Mouse (Mus musculus) erythroblast, embryonic 14.5 days (primary cell): ENCODE results near the gene Mocs1. TPM values are rescaled to one million over a fixed set of nuclear protein-coding genes. Genes with fewer than 3 reads are reported as not detected.

Experiments
- H3K27me3 ChIP-seq: 2 replicates; pipeline ENCODE4 v1.6.1; 2012; ENCODE audit warnings: inconsistent platforms; ENCODE audit not compliant: control insufficient read depth
- H3K36me3 ChIP-seq: 2 replicates; pipeline ENCODE4 v1.6.1; 2012; ENCODE audit warnings: mild to moderate bottlenecking, inconsistent platforms; ENCODE audit not compliant: control insufficient read depth
- H3K4me1 ChIP-seq: 2 replicates; pipeline ENCODE4 v1.6.1; 2012; ENCODE audit warnings: inconsistent platforms; ENCODE audit not compliant: control insufficient read depth
- H3K4me3 ChIP-seq: replicated peaks from 2 replicates; pipeline ENCODE3; 2012; ENCODE audit warnings: moderate library complexity, mild to moderate bottlenecking, inconsistent platforms
- H3K9me3 ChIP-seq: 2 replicates; pipeline ENCODE4 v1.6.1; 2012; ENCODE audit warnings: low read length, inconsistent platforms, mixed read lengths; ENCODE audit not compliant: control insufficient read depth
- GATA1 ChIP-seq: IDR thresholded peaks from 2 replicates; pipeline ENCODE4 v1.6.1; 2012; ENCODE audit warnings: low read length, inconsistent platforms, mixed read lengths
- TAL1 ChIP-seq: IDR thresholded peaks from 3 replicates; pipeline ENCODE4 v1.6.1; 2012; ENCODE audit warnings: low read length, inconsistent platforms, mixed read lengths
- polyA plus RNA-seq: library from polyadenylated mRNA; stranded (reverse); fragments of >175 nt; gene quantifications from 2 replicates; pipeline ENCODE4 v1.2.3, GENCODE M21; 2012

Mocs1 gene
- polyA plus RNA-seq, 1 experiment: 0.95 TPM

- TF ChIP-seq GATA1: no peak
- Histone ChIP-seq H3K4me1 (peaks cover 16% of the 10 kb centered on the region), H3K27me3 (no peaks in the 10 kb centered on the region), H3K36me3 (peaks cover 25% of the 10 kb centered on the region), H3K9me3 (no peaks in the 10 kb centered on the region), H3K4me3 (no peak overlapping the region)
These were observed 30.2 kb downstream of the Mocs1 start for GRCm38 (mm10) chr17:49458386-49458785.

GRCm38 (mm10) chr17:49464884-49465283, 36.7 kb downstream of the Mocs1 start:
- TF ChIP-seq GATA1 (no peak), TAL1 (no peak)
- Histone ChIP-seq H3K9me3 (no peaks in the 10 kb centered on the region), H3K4me3 (no peak overlapping the region), H3K27me3 (no peaks in the 10 kb centered on the region), H3K36me3 (no peaks in the 10 kb centered on the region), H3K4me1 (peaks cover 4% of the 10 kb centered on the region; the same call in 1 of the 2 replicates)

- no peaks in the 10 kb centered on the region for H3K9me3 ChIP-seq
- no peak for TF ChIP-seq GATA1
- TF ChIP-seq TAL1: no peak
- no peaks in the 10 kb centered on the region for H3K27me3 ChIP-seq
- H3K4me3 ChIP-seq: no peak overlapping the region
- H3K4me1 ChIP-seq: peaks cover 4% of the 10 kb centered on the region; the same call in 1 of the 2 replicates
- H3K36me3 ChIP-seq: no peaks in the 10 kb centered on the region
These were observed 40.1 kb downstream of the Mocs1 start for GRCm38 (mm10) chr17:49468223-49468622.

- Histone ChIP-seq H3K27me3 (no peaks in the 10 kb centered on the region), H3K36me3 (no peaks in the 10 kb centered on the region), H3K4me1 (no peaks in the 10 kb centered on the region), H3K9me3 (no peaks in the 10 kb centered on the region), H3K4me3 (no peak overlapping the region)
- TF ChIP-seq TAL1 (no peak), GATA1 (no peak)
These were observed 44.5 kb downstream of the Mocs1 start for GRCm38 (mm10) chr17:49472626-49473025.

GRCm38 (mm10) chr17:49474051-49474450, 45.9 kb downstream of the Mocs1 start:
- no peaks in the 10 kb centered on the region for H3K27me3 ChIP-seq
- H3K4me1 ChIP-seq: no peaks in the 10 kb centered on the region
- no peaks in the 10 kb centered on the region for H3K36me3 ChIP-seq
- H3K4me3 ChIP-seq: no peak overlapping the region
- no peak for TF ChIP-seq TAL1
- TF ChIP-seq GATA1: no peak
- H3K9me3 ChIP-seq: no peaks in the 10 kb centered on the region

GRCm38 (mm10) chr17:49475174-49475573, 47.0 kb downstream of the Mocs1 start:
- H3K27me3 ChIP-seq: no peaks in the 10 kb centered on the region
- H3K36me3 ChIP-seq: no peaks in the 10 kb centered on the region
- no peaks in the 10 kb centered on the region for H3K4me1 ChIP-seq
- no peak for TF ChIP-seq GATA1
- no peaks in the 10 kb centered on the region for H3K9me3 ChIP-seq
- H3K4me3 ChIP-seq: no peak overlapping the region

GRCm38 (mm10) chr17:49477370-49477769, 49.2 kb downstream of the Mocs1 start:
- Histone ChIP-seq H3K4me1 (no peaks in the 10 kb centered on the region), H3K9me3 (no peaks in the 10 kb centered on the region), H3K27me3 (no peaks in the 10 kb centered on the region)

GRCm38 (mm10) chr17:49481876-49482275, 53.7 kb downstream of the Mocs1 start:
- H3K4me3 ChIP-seq: no peak overlapping the region
- no peaks in the 10 kb centered on the region for H3K9me3 ChIP-seq
- no peaks in the 10 kb centered on the region for H3K4me1 ChIP-seq
- H3K27me3 ChIP-seq: no peaks in the 10 kb centered on the region
- TF ChIP-seq GATA1 (no peak), TAL1 (no peak)
- no peaks in the 10 kb centered on the region for H3K36me3 ChIP-seq

More at GRCm38 (mm10) chr17:49477370-49477769, 49.2 kb downstream of the Mocs1 start:
- Histone ChIP-seq H3K4me3 (no peak overlapping the region), H3K36me3 (no peaks in the 10 kb centered on the region)
- TF ChIP-seq GATA1 (no peak), TAL1 (no peak)

- no peak overlapping the region for H3K4me3 ChIP-seq
- no peaks in the 10 kb centered on the region for H3K9me3 ChIP-seq
- H3K27me3 ChIP-seq: no peaks in the 10 kb centered on the region
- no peak for TF ChIP-seq GATA1
- no peak for TF ChIP-seq TAL1
- no peaks in the 10 kb centered on the region for H3K4me1 ChIP-seq
- no peaks in the 10 kb centered on the region for H3K36me3 ChIP-seq
These were observed 56.3 kb downstream of the Mocs1 start for GRCm38 (mm10) chr17:49484435-49484834.

GRCm38 (mm10) chr17:49489098-49489497, 60.9 kb downstream of the Mocs1 start:
- TF ChIP-seq TAL1 (no peak), GATA1 (no peak)
- Histone ChIP-seq H3K4me1 (no peaks in the 10 kb centered on the region), H3K4me3 (no peak overlapping the region), H3K27me3 (no peaks in the 10 kb centered on the region), H3K9me3 (peaks cover 2% of the 10 kb centered on the region; the same call in 1 of the 2 replicates), H3K36me3 (no peaks in the 10 kb centered on the region)
